ENCODE assay signal across 7 mouse cellular contexts in genomic region chr16:20425855-20426598, GRCm38 (mm10). TPM values are rescaled to one million over a fixed set of nuclear protein-coding genes. Genes with fewer than 3 reads are reported as not detected.
DNase-seq lines count a peak whose midpoint lies in the region; ATAC-seq and TF ChIP-seq lines count a peak whose summit lies in the region.

TSS of gene Abcc5 (minus strand) at chr16:20426394.

- H3K4me3 ChIP-seq in intestine, postnatal 0 days (ENCODE audit: low read depth, low read length), result peak within 1 kb of the TSS; percentile 72
- H3K4me3 ChIP-seq in midbrain, embryonic 12.5 days, result peak within 1 kb of the TSS; percentile 76
- H3K4me3 ChIP-seq in small intestine, adult 2 months (ENCODE audit: low read depth, low read length), result peak within 1 kb of the TSS; percentile 75

- peak; percentile 94 for TF ChIP-seq CTCF in intestine, postnatal 0 days (IDR thresholded peaks at IDR 0.05; ENCODE audit: low read depth)
- TF ChIP-seq CTCF in small intestine, adult 2 months (IDR thresholded peaks at IDR 0.05; ENCODE audit: extremely low read depth, insufficient read length, insufficient replicate concordance, low read depth, low read length), result peak; percentile 82

- 0 out of 2 replicates have a peak, but pooled peaks cover 4% of the 10 kb centered on the region for H3K4me1 ChIP-seq in intestine, postnatal 0 days (replicated peaks; ENCODE audit: control insufficient read depth, insufficient read depth, low read length)
- peaks cover 15% of the 10 kb centered on the region for H3K4me1 ChIP-seq in midbrain, embryonic 12.5 days
- H3K4me1 ChIP-seq in small intestine, adult 2 months (ENCODE audit: control insufficient read depth, insufficient read depth, insufficient read length, low read length), result peaks cover 4% of the 10 kb centered on the region; the same call in 1 of the 2 replicates

- H3K27ac ChIP-seq in intestine, postnatal 0 days (ENCODE audit: low read depth, low read length), result peak within 1 kb of the TSS; percentile 60
- H3K27ac ChIP-seq in midbrain, embryonic 12.5 days (replicated peaks), result peak within 1 kb of the TSS; percentile 85
- H3K27ac ChIP-seq in small intestine, adult 2 months (ENCODE audit: insufficient read depth, low read depth, low read length), result peak within 1 kb of the TSS; percentile 18; the same call in 1 of the 2 replicates

- peak within 1 kb of the TSS; percentile 62 for H3K9ac ChIP-seq in intestine, postnatal 0 days (ENCODE audit: low read depth, low read length)
- H3K9ac ChIP-seq in midbrain, embryonic 12.5 days (replicated peaks), result peak within 1 kb of the TSS; percentile 82

- no peaks in the 10 kb centered on the region for H3K9me3 ChIP-seq in intestine, postnatal 0 days (ENCODE audit: control insufficient read depth)
- no peaks in the 10 kb centered on the region for H3K9me3 ChIP-seq in midbrain, embryonic 12.5 days

- peak; percentile 34; the same call in 1 of the 2 replicates for TF ChIP-seq POLR2A in small intestine, adult 2 months (IDR thresholded peaks at IDR 0.05; ENCODE audit: low read depth, low read length)

- H3K4me2 ChIP-seq in intestine, postnatal 0 days (replicated peaks; ENCODE audit: low read depth), result peak within 1 kb of the TSS; percentile 90
- peak within 1 kb of the TSS; percentile 70 for H3K4me2 ChIP-seq in midbrain, embryonic 12.5 days (replicated peaks)

- intact Hi-C loops in left cerebral cortex, postnatal 4 days (cut with DNase I), result no loop called here

- peak; percentile 90 for ATAC-seq in intestine, postnatal 0 days
- ATAC-seq in midbrain, embryonic 12.5 days (ENCODE audit: low FRiP score, low read depth), result peak; percentile 98

- H3K36me3 ChIP-seq in intestine, postnatal 0 days (ENCODE audit: control insufficient read depth, insufficient read depth), result 0 out of 2 replicates have a peak, but pooled peaks cover 4% of the 10 kb centered on the region
- peaks cover 11% of the 10 kb centered on the region; the same call in 1 of the 2 replicates for H3K36me3 ChIP-seq in midbrain, embryonic 12.5 days
- no peaks in the 10 kb centered on the region for H3K36me3 ChIP-seq in small intestine, adult 2 months (ENCODE audit: control insufficient read depth, insufficient read depth, low read length)

- no peaks in the 10 kb centered on the region for H3K27me3 ChIP-seq in intestine, postnatal 0 days (replicated peaks; ENCODE audit: control insufficient read depth, insufficient read depth, low read length)
- no peaks in the 10 kb centered on the region for H3K27me3 ChIP-seq in midbrain, embryonic 12.5 days
- H3K27me3 ChIP-seq in small intestine, adult 2 months (ENCODE audit: control insufficient read depth, insufficient read depth, low read length), result no peaks in the 10 kb centered on the region

- DNase-seq in adrenal gland, adult 8-10 months, result peak; percentile 92
- peak; percentile 90 for DNase-seq in embryo, embryonic 9.5 days (ENCODE audit: extremely low spot score)
- no peak for DNase-seq in gonadal fat pad, adult 2 months (ENCODE audit: low read depth)
- DNase-seq in left cerebral cortex, postnatal 4 days, result peak; percentile 96

- under 1% methylated on average over 60 of the region's 62 CpGs for WGBS in intestine, postnatal 0 days
- under 1% methylated on average over 62 of the region's 62 CpGs for WGBS in midbrain, embryonic 12.5 days
- under 1% methylated on average over 62 of the region's 62 CpGs for WGBS in small intestine, adult 2 months

RNA-seq across cellular contexts. Expression of gene Abcc5, which starts in this region (rescaled TPM):
- total RNA-seq in adrenal gland, adult 8-10 months (2022), result 100 to 1,000 TPM in 2 of 4 experiments, 10 to 100 TPM in 2; 74.2 to 148 (median 106) TPM
- 79.5 and 90.2 TPM in 2 replicates for polyA plus RNA-seq in gonadal fat pad, adult 2 months (2012; rRNA removed)
- 11.5 and 13.7 TPM in 2 replicates for polyA plus RNA-seq in intestine, postnatal 0 days (2015; fragmentation: Nextera tagmentation; extraction: Ambion mirVana)
- total RNA-seq in left cerebral cortex, postnatal 4 days (2021), result 100 to 1,000 TPM; 200 to 212 TPM
- polyA plus RNA-seq in midbrain, embryonic 12.5 days (2016; fragmentation: Nextera tagmentation; extraction: Ambion mirVana), result 122 and 138 TPM in 2 replicates
- 17.7 and 19.1 TPM in 2 replicates for polyA plus RNA-seq in small intestine, adult 2 months (2012; rRNA removed)

Comparison
In these comparisons a context has a peak if more than half of its experiments do, and no peak if none do; other contexts are left out.
1. H3K27ac ChIP-seq: peak in every context shown above with its lines; median percentile 85 in midbrain, embryonic 12.5 days; 60 in intestine, postnatal 0 days; 18 in small intestine, adult 2 months.